Mouse (Mus musculus) neural tube, embryonic 13.5 days (tissue): ENCODE measurements around the gene Kcnip2. TPM values are rescaled to one million over a fixed set of nuclear protein-coding genes. Genes with fewer than 3 reads are reported as not detected.
A peak's percentile ranks its signal among the peaks of the same experiment; 100 is the strongest.

Experiments
- ATAC-seq: fragments of 200-750 bp; cut with Nextera tagmentation; 2 replicates; pipeline ENCODE4 v1.8.0; 2017; ENCODE audit warnings: low read depth, mild to moderate bottlenecking, moderate TSS enrichment, moderate library complexity
- H3K27ac ChIP-seq: fragments of 300-500 bp; sonication (generic); replicated peaks from 2 replicates; pipeline ENCODE4 v1.5.1; 2015; ENCODE audit warnings: moderate library complexity, mild to moderate bottlenecking, inconsistent platforms
- H3K27me3 ChIP-seq: fragments of 300-500 bp; sonication (generic); 2 replicates; pipeline ENCODE4 v1.6.1; 2015; ENCODE audit warnings: mild to moderate bottlenecking, inconsistent platforms
- H3K36me3 ChIP-seq: fragments of 300-500 bp; sonication (generic); 2 replicates; pipeline ENCODE4 v1.6.1; 2015; ENCODE audit warnings: mild to moderate bottlenecking, inconsistent platforms
- H3K4me1 ChIP-seq: fragments of 300-500 bp; sonication (generic); replicated peaks from 2 replicates; pipeline ENCODE4 v1.6.1; 2015; ENCODE audit warnings: inconsistent platforms
- H3K4me2 ChIP-seq: fragments of 300-500 bp; sonication (generic); 2 replicates; pipeline ENCODE4 v1.6.1; 2015; ENCODE audit warnings: inconsistent platforms, mild to moderate bottlenecking, moderate library complexity
- H3K4me3 ChIP-seq: fragments of 300-500 bp; sonication (generic); 2 replicates; pipeline ENCODE4 v1.5.1; 2015; ENCODE audit warnings: mild to moderate bottlenecking, inconsistent platforms
- H3K9ac ChIP-seq: fragments of 300-500 bp; sonication (generic); 2 replicates; pipeline ENCODE4 v1.6.1; 2015; ENCODE audit warnings: moderate library complexity, mild to moderate bottlenecking, inconsistent platforms
- H3K9me3 ChIP-seq: fragments of 300-500 bp; sonication (generic); 2 replicates; pipeline ENCODE4 v1.6.1; 2016; ENCODE audit warnings: inconsistent platforms
- WGBS: fragments of 180-500 bp; shearing (Covaris S2); methylation state at CpG from one replicate; pipeline ENCODE4 v1.1.7; 2015; 5-methylcytosine and 5-hydroxymethylcytosine counted together
- polyA plus RNA-seq: library from polyadenylated mRNA; unstranded; fragments of >200 nt; fragmentation: Nextera tagmentation; extraction: Ambion mirVana; gene quantifications from 2 replicates; pipeline ENCODE4 v1.2.1, GENCODE M21; 2015

Gene Kcnip2
- polyA plus RNA-seq, 1 experiment from 2014 or later = 8.4 TPM

- ATAC-seq = no peak
- no peaks in the 10 kb centered on the region for H3K27me3 ChIP-seq
- 37% methylated on average over 7 of the region's 7 CpGs for WGBS
- H3K4me1 ChIP-seq = 0 out of 2 replicates have a peak, but pooled peaks cover under 1% of the 10 kb centered on the region
- H3K27ac ChIP-seq = no peak overlapping the region
- no peaks in the 10 kb centered on the region for H3K9me3 ChIP-seq
- no peak overlapping the region for H3K9ac ChIP-seq
- no peak overlapping the region for H3K4me3 ChIP-seq
- no peaks in the 10 kb centered on the region for H3K36me3 ChIP-seq
- no peak overlapping the region for H3K4me2 ChIP-seq
These were observed 26.5 kb downstream of the Kcnip2 start for GRCm38 (mm10) chr19:45789365-45789764.

DNA sequence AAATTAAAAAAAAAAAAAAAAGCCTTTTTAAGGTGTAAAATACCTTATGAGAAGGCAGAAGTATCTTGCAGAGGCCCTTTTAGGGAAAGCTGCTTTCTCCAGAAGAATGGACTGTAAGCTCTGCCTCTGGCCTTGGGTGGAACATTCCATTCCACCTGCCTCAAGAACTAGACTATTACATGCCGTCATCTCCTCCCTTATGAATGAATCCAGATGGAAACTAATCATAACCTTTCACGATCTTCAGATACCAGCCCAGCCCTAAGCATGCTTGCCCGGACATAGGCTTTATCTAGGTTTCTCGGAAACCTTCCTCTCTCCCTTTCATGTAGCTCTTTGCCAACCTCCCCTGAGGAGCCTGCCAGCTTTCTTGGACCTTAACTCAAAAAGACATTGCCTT is 27.5 kb downstream of the Kcnip2 start:
- Histone ChIP-seq H3K9me3 (no peaks in the 10 kb centered on the region), H3K4me1 (peaks cover 6% of the 10 kb centered on the region), H3K4me3 (no peak overlapping the region), H3K27ac (no peak overlapping the region), H3K9ac (no peak overlapping the region), H3K27me3 (no peaks in the 10 kb centered on the region), H3K4me2 (no peak overlapping the region), H3K36me3 (no peaks in the 10 kb centered on the region)
- WGBS = 94% methylated on average over 4 of the region's 4 CpGs
- no peak for ATAC-seq

GRCm38 (mm10) chr19:45787450-45787849 is 28.4 kb downstream of the Kcnip2 start:
- ATAC-seq = no peak
- H3K27me3 ChIP-seq = no peaks in the 10 kb centered on the region
- no peaks in the 10 kb centered on the region for H3K9me3 ChIP-seq
- H3K9ac ChIP-seq = no peak overlapping the region
- H3K36me3 ChIP-seq = no peaks in the 10 kb centered on the region
- peaks cover 6% of the 10 kb centered on the region for H3K4me1 ChIP-seq
- no peak overlapping the region for H3K4me2 ChIP-seq
- no peak overlapping the region for H3K27ac ChIP-seq
- WGBS = 85% methylated on average over 3 of the region's 3 CpGs
- H3K4me3 ChIP-seq = no peak overlapping the region

- H3K27me3 ChIP-seq = no peaks in the 10 kb centered on the region
- peaks cover 24% of the 10 kb centered on the region for H3K4me1 ChIP-seq
- 62% methylated on average over 3 of the region's 3 CpGs for WGBS
- H3K4me3 ChIP-seq = no peak overlapping the region
- H3K4me2 ChIP-seq = no peak overlapping the region
- H3K27ac ChIP-seq = no peak overlapping the region
- no peaks in the 10 kb centered on the region for H3K9me3 ChIP-seq
- no peak for ATAC-seq
- 0 out of 2 replicates have a peak, but pooled peaks cover under 1% of the 10 kb centered on the region for H3K36me3 ChIP-seq
- H3K9ac ChIP-seq = no peak overlapping the region
These were observed 30.4 kb downstream of the Kcnip2 start for GRCm38 (mm10) chr19:45785470-45785869.

GRCm38 (mm10) chr19:45783933-45784576 is 31.8 kb downstream of the Kcnip2 start:
- peaks cover 14% of the 10 kb centered on the region; the same call in 1 of the 2 replicates for H3K36me3 ChIP-seq
- H3K27me3 ChIP-seq = no peaks in the 10 kb centered on the region
- peak overlapping the region; percentile 55 for H3K27ac ChIP-seq
- H3K4me1 ChIP-seq = peaks cover 38% of the 10 kb centered on the region
- peak overlapping the region; percentile 100 for H3K4me3 ChIP-seq
- peak overlapping the region; percentile 51 for H3K9ac ChIP-seq
- no peak for ATAC-seq
- no peaks in the 10 kb centered on the region for H3K9me3 ChIP-seq
- WGBS = 33% methylated on average over 17 of the region's 17 CpGs
- H3K4me2 ChIP-seq = peak overlapping the region; percentile 64

GRCm38 (mm10) chr19:45783181-45783932 is 32.5 kb downstream of the Kcnip2 start, which contains the start of gene Mgea5:
TSS of gene Mgea5 (minus strand) at chr19:45783837.
- Histone ChIP-seq H3K9me3 (no peaks in the 10 kb centered on the region), H3K9ac (peak within 1 kb of the TSS; percentile 99), H3K27ac (peak within 1 kb of the TSS; percentile 99), H3K36me3 (peaks cover 19% of the 10 kb centered on the region), H3K27me3 (no peaks in the 10 kb centered on the region), H3K4me1 (peaks cover 39% of the 10 kb centered on the region), H3K4me3 (peak within 1 kb of the TSS; percentile 100), H3K4me2 (peak within 1 kb of the TSS; percentile 64)
- WGBS = under 1% methylated on average over 58 of the region's 71 CpGs
- peak; percentile 98 for ATAC-seq

DNA sequence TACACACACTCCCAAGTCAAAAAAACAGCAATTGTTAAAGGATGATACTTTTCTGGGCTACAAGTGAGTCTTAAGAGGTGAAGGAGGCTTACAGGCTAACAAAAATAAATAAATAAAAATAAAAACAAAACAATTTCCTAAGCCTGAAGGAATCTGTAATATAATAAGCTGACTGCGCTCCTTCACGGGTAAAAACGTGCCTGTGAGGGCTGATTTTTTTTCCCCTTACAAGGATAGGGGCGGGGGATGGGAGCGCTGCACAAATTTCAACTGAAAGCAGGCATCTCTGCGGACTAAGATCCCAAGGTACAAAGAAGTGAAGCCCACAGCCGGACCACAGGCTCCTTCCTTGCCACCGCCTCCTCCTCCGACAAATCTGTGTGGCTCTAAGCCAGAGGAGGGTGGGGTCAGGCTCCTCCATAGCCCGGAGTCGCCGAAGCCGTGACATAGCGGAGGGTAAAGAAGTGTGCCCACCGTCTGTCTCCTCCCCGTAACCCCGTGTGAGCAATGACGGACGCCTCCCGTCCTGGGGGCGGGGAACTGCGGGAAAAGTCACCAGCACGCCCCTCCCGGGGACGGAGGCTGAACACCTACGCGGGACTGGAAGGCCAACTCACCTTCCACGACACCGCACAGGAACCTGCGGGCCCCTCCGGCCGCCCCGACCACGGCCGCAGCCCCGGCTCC is 33.4 kb downstream of the Kcnip2 start:
- H3K27me3 ChIP-seq = no peaks in the 10 kb centered on the region
- peak overlapping the region; percentile 64 for H3K4me2 ChIP-seq
- peak overlapping the region; percentile 99 for H3K9ac ChIP-seq
- H3K4me3 ChIP-seq = peak overlapping the region; percentile 100
- peak; percentile 59 for ATAC-seq
- under 1% methylated on average over 36 of the region's 36 CpGs for WGBS
- peak overlapping the region; percentile 99 for H3K27ac ChIP-seq
- H3K4me1 ChIP-seq = peaks cover 39% of the 10 kb centered on the region
- peaks cover 28% of the 10 kb centered on the region for H3K36me3 ChIP-seq
- H3K9me3 ChIP-seq = no peaks in the 10 kb centered on the region

GRCm38 (mm10) chr19:45781676-45782075 is 34.2 kb downstream of the Kcnip2 start:
- H3K9ac ChIP-seq = peak overlapping the region; percentile 9; the same call in 1 of the 2 replicates
- 63% methylated on average over 8 of the region's 8 CpGs for WGBS

GRCm38 (mm10) chr19:45780350-45780915 is 35.4 kb downstream of the Kcnip2 start:
- Histone ChIP-seq H3K9me3 (no peaks in the 10 kb centered on the region), H3K36me3 (peaks cover 49% of the 10 kb centered on the region)
- WGBS = 87% methylated on average over 13 of the region's 13 CpGs

More at GRCm38 (mm10) chr19:45781676-45782075, 34.2 kb downstream of the Kcnip2 start:
- H3K4me2 ChIP-seq = peak overlapping the region; percentile 64
- H3K27me3 ChIP-seq = no peaks in the 10 kb centered on the region
- no peaks in the 10 kb centered on the region for H3K9me3 ChIP-seq
- H3K36me3 ChIP-seq = peaks cover 36% of the 10 kb centered on the region
- H3K27ac ChIP-seq = no peak overlapping the region
- H3K4me3 ChIP-seq = peak overlapping the region; percentile 100
- ATAC-seq = no peak
- peaks cover 39% of the 10 kb centered on the region for H3K4me1 ChIP-seq

GRCm38 (mm10) chr19:45775486-45775885 is 40.4 kb downstream of the Kcnip2 start:
- H3K9ac ChIP-seq = no peak overlapping the region
- H3K27me3 ChIP-seq = no peaks in the 10 kb centered on the region
- ATAC-seq = no peak
- H3K4me1 ChIP-seq = peaks cover 15% of the 10 kb centered on the region
- no peak overlapping the region for H3K27ac ChIP-seq
- peaks cover 97% of the 10 kb centered on the region for H3K36me3 ChIP-seq
- H3K4me2 ChIP-seq = no peak overlapping the region
- H3K9me3 ChIP-seq = no peaks in the 10 kb centered on the region
- no peak overlapping the region for H3K4me3 ChIP-seq
- 84% methylated on average over 2 of the region's 2 CpGs for WGBS

More at GRCm38 (mm10) chr19:45780350-45780915, 35.4 kb downstream of the Kcnip2 start:
- Histone ChIP-seq H3K4me2 (peak overlapping the region; percentile 64), H3K4me1 (peaks cover 39% of the 10 kb centered on the region), H3K27ac (no peak overlapping the region), H3K27me3 (no peaks in the 10 kb centered on the region), H3K9ac (peak overlapping the region; percentile 9; the same call in 1 of the 2 replicates), H3K4me3 (peak overlapping the region; percentile 100)
- ATAC-seq = no peak

DNA sequence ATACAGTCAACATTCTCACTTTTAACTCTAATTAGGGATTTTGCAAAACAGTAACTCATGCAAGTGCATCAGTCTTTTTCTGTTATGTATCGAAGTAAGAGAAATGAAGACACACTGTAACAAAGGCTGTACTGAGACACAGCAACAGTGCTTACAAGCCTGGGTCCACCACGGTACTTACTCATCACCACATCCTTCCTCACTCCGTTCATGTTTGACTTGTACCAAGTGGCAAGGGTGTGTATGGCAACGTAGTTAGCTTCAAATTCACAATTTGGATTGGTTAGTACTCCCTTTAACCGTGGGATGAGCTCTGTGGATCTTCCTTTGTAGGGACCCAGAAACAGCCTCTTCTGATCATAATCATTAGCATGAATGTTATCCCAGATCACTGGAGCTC is 44.4 kb downstream of the Kcnip2 start:
- Histone ChIP-seq H3K9me3 (no peaks in the 10 kb centered on the region), H3K27me3 (no peaks in the 10 kb centered on the region), H3K36me3 (peaks cover 98% of the 10 kb centered on the region), H3K4me2 (no peak overlapping the region), H3K9ac (no peak overlapping the region), H3K4me3 (no peak overlapping the region), H3K27ac (no peak overlapping the region), H3K4me1 (no peaks in the 10 kb centered on the region)
- 90% methylated on average over 5 of the region's 5 CpGs for WGBS
- ATAC-seq = no peak
